Mouse (Mus musculus): ENCODE measurements at regions not wholly inside any gene's neighbourhood (a gene's known extent, or its start where the extent isn't known, plus 50 kb on each side); places are given as distances from the start of the nearest gene placed in this dataset.

- TF ChIP-seq CTCF (IDR thresholded peaks at IDR 0.05; ENCODE audit: borderline replicate concordance, extremely low read depth, insufficient read depth, insufficient read length) (no peak), POLR2A (IDR thresholded peaks at IDR 0.05; ENCODE audit: borderline replicate concordance, extremely low read depth, insufficient read depth, insufficient read length, poor library complexity, severe bottlenecking) (no peak)
- peak; percentile 68 for DNase-seq (ENCODE audit: low read depth)
These were observed 402.8 kb downstream of the Efnb2 start for GRCm38 (mm10) chr8:8258231-8258638.

- TF ChIP-seq CTCF (IDR thresholded peaks at IDR 0.05; ENCODE audit: borderline replicate concordance, extremely low read depth, insufficient read depth, insufficient read length) (no peak), POLR2A (IDR thresholded peaks at IDR 0.05; ENCODE audit: borderline replicate concordance, extremely low read depth, insufficient read depth, insufficient read length, poor library complexity, severe bottlenecking) (no peak)
- DNase-seq (ENCODE audit: low read depth), result no peak
These were observed 404.7 kb downstream of the Efnb2 start for GRCm38 (mm10) chr8:8256327-8256726.

- DNase-seq (ENCODE audit: low read depth), result no peak
- no peak for TF ChIP-seq POLR2A (IDR thresholded peaks at IDR 0.05; ENCODE audit: borderline replicate concordance, extremely low read depth, insufficient read depth, insufficient read length, poor library complexity, severe bottlenecking)
- no peak for TF ChIP-seq CTCF (IDR thresholded peaks at IDR 0.05; ENCODE audit: borderline replicate concordance, extremely low read depth, insufficient read depth, insufficient read length)
These were observed 406.6 kb downstream of the Efnb2 start for GRCm38 (mm10) chr8:8254446-8254845.

- no peak for TF ChIP-seq POLR2A (IDR thresholded peaks at IDR 0.05; ENCODE audit: borderline replicate concordance, extremely low read depth, insufficient read depth, insufficient read length, poor library complexity, severe bottlenecking)
- no peak for TF ChIP-seq CTCF (IDR thresholded peaks at IDR 0.05; ENCODE audit: borderline replicate concordance, extremely low read depth, insufficient read depth, insufficient read length)
- no peak for DNase-seq (ENCODE audit: low read depth)
These were observed 416.4 kb downstream of the Efnb2 start for GRCm38 (mm10) chr8:8244599-8244998.

GRCm38 (mm10) chr8:8241755-8242501 lies 419.1 kb downstream of the Efnb2 start:
- TF ChIP-seq POLR2A (IDR thresholded peaks at IDR 0.05; ENCODE audit: borderline replicate concordance, extremely low read depth, insufficient read depth, insufficient read length, poor library complexity, severe bottlenecking) (no peak), CTCF (IDR thresholded peaks at IDR 0.05; ENCODE audit: borderline replicate concordance, extremely low read depth, insufficient read depth, insufficient read length) (no peak)
- DNase-seq (ENCODE audit: low read depth), result no peak

GRCm38 (mm10) chr8:8241051-8241688 lies 419.9 kb downstream of the Efnb2 start:
- no peak for TF ChIP-seq CTCF (IDR thresholded peaks at IDR 0.05; ENCODE audit: borderline replicate concordance, extremely low read depth, insufficient read depth, insufficient read length)
- no peak for TF ChIP-seq POLR2A (IDR thresholded peaks at IDR 0.05; ENCODE audit: borderline replicate concordance, extremely low read depth, insufficient read depth, insufficient read length, poor library complexity, severe bottlenecking)
- DNase-seq (ENCODE audit: low read depth), result no peak

GRCm38 (mm10) chr8:8239489-8239888 lies 421.6 kb downstream of the Efnb2 start:
- no peak for TF ChIP-seq CTCF (IDR thresholded peaks at IDR 0.05; ENCODE audit: borderline replicate concordance, extremely low read depth, insufficient read depth, insufficient read length)
- TF ChIP-seq POLR2A (IDR thresholded peaks at IDR 0.05; ENCODE audit: borderline replicate concordance, extremely low read depth, insufficient read depth, insufficient read length, poor library complexity, severe bottlenecking), result no peak
- DNase-seq (ENCODE audit: low read depth), result no peak

GRCm38 (mm10) chr8:8238051-8238450 lies 423.0 kb downstream of the Efnb2 start:
- no peak for TF ChIP-seq POLR2A (IDR thresholded peaks at IDR 0.05; ENCODE audit: borderline replicate concordance, extremely low read depth, insufficient read depth, insufficient read length, poor library complexity, severe bottlenecking)
- TF ChIP-seq CTCF (IDR thresholded peaks at IDR 0.05; ENCODE audit: borderline replicate concordance, extremely low read depth, insufficient read depth, insufficient read length), result no peak

GRCm38 (mm10) chr8:8233616-8234015 lies 427.4 kb downstream of the Efnb2 start:
- TF ChIP-seq POLR2A (IDR thresholded peaks at IDR 0.05; ENCODE audit: borderline replicate concordance, extremely low read depth, insufficient read depth, insufficient read length, poor library complexity, severe bottlenecking) (no peak), CTCF (IDR thresholded peaks at IDR 0.05; ENCODE audit: borderline replicate concordance, extremely low read depth, insufficient read depth, insufficient read length) (no peak)
- DNase-seq (ENCODE audit: low read depth), result no peak

More at GRCm38 (mm10) chr8:8238051-8238450, 423.0 kb downstream of the Efnb2 start:
- DNase-seq (ENCODE audit: low read depth), result no peak

GRCm38 (mm10) chr8:8233156-8233555 lies 427.9 kb downstream of the Efnb2 start:
- no peak for DNase-seq (ENCODE audit: low read depth)
- TF ChIP-seq POLR2A (IDR thresholded peaks at IDR 0.05; ENCODE audit: borderline replicate concordance, extremely low read depth, insufficient read depth, insufficient read length, poor library complexity, severe bottlenecking) (no peak), CTCF (IDR thresholded peaks at IDR 0.05; ENCODE audit: borderline replicate concordance, extremely low read depth, insufficient read depth, insufficient read length) (no peak)

- TF ChIP-seq POLR2A (IDR thresholded peaks at IDR 0.05; ENCODE audit: borderline replicate concordance, extremely low read depth, insufficient read depth, insufficient read length, poor library complexity, severe bottlenecking) (no peak), CTCF (IDR thresholded peaks at IDR 0.05; ENCODE audit: borderline replicate concordance, extremely low read depth, insufficient read depth, insufficient read length) (no peak)
- DNase-seq (ENCODE audit: low read depth), result peak; percentile 77
These were observed 428.9 kb downstream of the Efnb2 start for GRCm38 (mm10) chr8:8231996-8232632.
